Mouse (Mus musculus): ENCODE measurements around the gene Ccdc47.
"Not testable (repeated sequence)": the region's sequence is repeated elsewhere in the genome, so short reads cannot be mapped to it uniquely, and the experiment has no call there.

Ccdc47 gene

GRCm38 (mm10) chr11:106215927-106216729 lies at the start of gene Ccdc47:
Gene Ccdc47, minus strand, starts transcription at chr11:106216344.
- DNase-seq: peak; percentile 99

GRCm38 (mm10) chr11:106265570-106265969 lies 49.4 kb upstream of the Ccdc47 start:
- DNase-seq: no peak

- DNase-seq: no peak
Measured at GRCm38 (mm10) chr11:106264988-106265387, 48.8 kb upstream of the Ccdc47 start.

- no peak for DNase-seq
Measured at GRCm38 (mm10) chr11:106263963-106264362, 47.8 kb upstream of the Ccdc47 start.

GRCm38 (mm10) chr11:106260826-106261450 lies 44.8 kb upstream of the Ccdc47 start:
- DNase-seq: no peak

GRCm38 (mm10) chr11:106256775-106257174 lies 40.6 kb upstream of the Ccdc47 start:
- no peak for DNase-seq

GRCm38 (mm10) chr11:106255685-106256451 lies 39.7 kb upstream of the Ccdc47 start, which contains the start of the genes Ftsj3 and Psmc5:
Gene Ftsj3, minus strand, starts transcription at chr11:106256079.
Gene Psmc5, plus strand, starts transcription at chr11:106256154.
- DNase-seq: peak; percentile 97

GRCm38 (mm10) chr11:106255174-106255573 lies 39.0 kb upstream of the Ccdc47 start:
- no peak for DNase-seq

GRCm38 (mm10) chr11:106254767-106255166 lies 38.6 kb upstream of the Ccdc47 start:
- no peak for DNase-seq

- no peak for DNase-seq
Measured at GRCm38 (mm10) chr11:106249326-106249725, 33.2 kb upstream of the Ccdc47 start.

- no peak for DNase-seq
Measured at GRCm38 (mm10) chr11:106246834-106247233, 30.7 kb upstream of the Ccdc47 start.

GRCm38 (mm10) chr11:106233978-106234377 lies 17.8 kb upstream of the Ccdc47 start:
- not testable (repeated sequence) for DNase-seq

GRCm38 (mm10) chr11:106220603-106221002 lies 4.5 kb upstream of the Ccdc47 start:
- no peak for DNase-seq

GRCm38 (mm10) chr11:106216730-106217490 lies 766 bp upstream of the Ccdc47 start, which contains the start of gene Ddx42:
Gene Ddx42, plus strand, starts transcription at chr11:106216926.
- peak; percentile 95 for DNase-seq

- DNase-seq: no peak
Measured at GRCm38 (mm10) chr11:106215450-106215859, 689 bp downstream of the Ccdc47 start.

- no peak for DNase-seq
Measured at GRCm38 (mm10) chr11:106214856-106215255, 1.3 kb downstream of the Ccdc47 start.

GRCm38 (mm10) chr11:106212771-106213170 lies 3.4 kb downstream of the Ccdc47 start:
- DNase-seq: no peak

- no peak for DNase-seq
Measured at GRCm38 (mm10) chr11:106202123-106202465, 14.1 kb downstream of the Ccdc47 start, which contains the start of gene Strada. Gene Strada, minus strand, starts transcription at chr11:106202168.

- no peak for DNase-seq
Measured at GRCm38 (mm10) chr11:106201337-106202122, 14.6 kb downstream of the Ccdc47 start.

- DNase-seq: no peak
Measured at GRCm38 (mm10) chr11:106200756-106201155, 15.4 kb downstream of the Ccdc47 start.

GRCm38 (mm10) chr11:106199997-106200396 lies 16.1 kb downstream of the Ccdc47 start:
- not testable (repeated sequence) for DNase-seq

GRCm38 (mm10) chr11:106198277-106198676 lies 17.9 kb downstream of the Ccdc47 start:
- DNase-seq: no peak
